Mouse (Mus musculus) thymus, adult 2 months (tissue): ENCODE results near the gene Dars.
A peak's percentile ranks its signal among the peaks of the same experiment; 100 is the strongest.

ENCODE experiments used
- CTCF ChIP-seq: fragments of 200-500 bp; IDR thresholded peaks from 2 replicates; pipeline ENCODE4 v1.5.1; 2012; ENCODE audit warnings: mild to moderate bottlenecking, control low read depth, low read length, moderate library complexity, borderline replicate concordance; ENCODE audit not compliant: control insufficient read depth, poor library complexity, insufficient read depth; ENCODE audit errors: extremely low read depth
- POLR2A ChIP-seq: fragments of 200-500 bp; IDR thresholded peaks from 2 replicates; pipeline ENCODE4 v1.6.1; 2012; ENCODE audit warnings: mild to moderate bottlenecking, low read length, control low read depth, moderate library complexity; ENCODE audit not compliant: control insufficient read depth, poor library complexity, insufficient read depth; ENCODE audit errors: extremely low read depth

DNA sequence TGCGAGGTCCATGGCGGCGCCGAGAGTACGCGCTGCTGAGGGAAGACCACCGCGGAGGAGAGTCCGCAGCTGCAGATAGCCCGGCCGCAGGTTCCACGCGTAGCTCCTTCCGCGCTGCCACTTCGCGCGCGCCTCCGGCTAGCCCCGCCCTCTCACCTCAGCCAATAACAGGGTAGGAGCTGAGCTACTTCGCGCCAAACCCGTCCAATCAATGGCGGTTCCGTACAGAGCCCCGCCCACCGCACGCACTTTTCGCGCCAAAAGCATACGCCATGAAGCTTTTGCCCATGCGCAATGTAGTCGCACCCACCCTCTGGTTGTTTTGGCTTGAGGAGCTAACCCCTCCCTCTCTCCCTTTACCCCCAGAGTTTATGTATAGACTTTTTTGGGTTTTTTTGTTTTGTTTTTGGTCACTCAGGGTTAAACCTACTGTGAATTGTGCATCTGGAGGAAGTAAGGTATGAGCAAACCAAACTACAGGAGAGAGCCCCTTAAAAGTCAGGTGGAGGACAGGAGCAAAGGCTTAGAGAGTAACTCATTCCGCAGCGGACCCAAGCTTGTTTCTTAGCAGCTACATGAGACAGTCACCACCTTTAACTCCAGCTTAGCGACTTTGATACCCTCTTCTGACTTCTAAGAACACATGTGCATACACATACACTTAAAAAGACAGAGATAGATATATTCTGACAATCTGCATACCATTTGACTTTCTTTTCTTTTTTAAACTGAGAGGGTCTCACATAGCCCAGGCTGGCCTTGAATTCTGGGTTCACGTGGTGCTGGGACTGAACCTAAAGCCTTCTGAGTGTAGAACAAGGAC is 57.4 kb downstream of the Dars start, which contains the start of gene Mcm6:
- 0 out of 2 replicates have a peak, but pooled peaks have one; percentile 40 for TF ChIP-seq CTCF
- TF ChIP-seq POLR2A: 0 out of 2 replicates have a peak, but pooled peaks have one; percentile 45
